Mouse (Mus musculus) c-Kit-positive CD71-positive TER-119-positive erythroid progenitor cells, embryonic 14.5 days (primary cell): Measurements from ENCODE around the gene Zfp280d.
"Not testable (repeated sequence)": the region's sequence is repeated elsewhere in the genome, so short reads cannot be mapped to it uniquely, and the experiment has no call there.

Experiments used
- DNase-seq: peaks from one replicate; pipeline ENCODE4 v3.0.0-alpha.2; 2013; ENCODE audit warnings: low spot score

Zfp280d gene

GRCm38 (mm10) chr9:72374074-72374473, 99.4 kb downstream of the Zfp280d start:
- DNase-seq: peak; percentile 20

- DNase-seq: no peak
These were observed 100.3 kb downstream of the Zfp280d start for GRCm38 (mm10) chr9:72374996-72375395.

- DNase-seq: no peak
These were observed 101.0 kb downstream of the Zfp280d start for GRCm38 (mm10) chr9:72375639-72376038.

GRCm38 (mm10) chr9:72385786-72386185, 111.1 kb downstream of the Zfp280d start:
- DNase-seq: no peak

GRCm38 (mm10) chr9:72388934-72389333, 114.3 kb downstream of the Zfp280d start:
- no peak for DNase-seq

GRCm38 (mm10) chr9:72389431-72390002, 114.9 kb downstream of the Zfp280d start:
- no peak for DNase-seq

GRCm38 (mm10) chr9:72390321-72391077, 115.8 kb downstream of the Zfp280d start:
- no peak for DNase-seq

- DNase-seq: no peak
These were observed 118.0 kb downstream of the Zfp280d start for GRCm38 (mm10) chr9:72392686-72393085.

- DNase-seq: no peak
These were observed 118.6 kb downstream of the Zfp280d start for GRCm38 (mm10) chr9:72393238-72393637.

GRCm38 (mm10) chr9:72393869-72394341, 119.2 kb downstream of the Zfp280d start:
- no peak for DNase-seq

- DNase-seq: no peak
These were observed 125.5 kb downstream of the Zfp280d start for GRCm38 (mm10) chr9:72400121-72400520.

GRCm38 (mm10) chr9:72401769-72402168, 127.1 kb downstream of the Zfp280d start:
- DNase-seq: not testable (repeated sequence)

GRCm38 (mm10) chr9:72403421-72403820, 128.8 kb downstream of the Zfp280d start:
- DNase-seq: no peak

GRCm38 (mm10) chr9:72404446-72404845, 129.8 kb downstream of the Zfp280d start:
- DNase-seq: no peak

GRCm38 (mm10) chr9:72404934-72405333, 130.3 kb downstream of the Zfp280d start:
- DNase-seq: no peak

- no peak for DNase-seq
These were observed 131.4 kb downstream of the Zfp280d start for GRCm38 (mm10) chr9:72405882-72406638.

- peak; percentile 92 for DNase-seq
These were observed 133.5 kb downstream of the Zfp280d start for GRCm38 (mm10) chr9:72408131-72408586.

- peak; percentile 91 for DNase-seq
These were observed 134.9 kb downstream of the Zfp280d start for GRCm38 (mm10) chr9:72409381-72410225.

- no peak for DNase-seq
These were observed 137.1 kb downstream of the Zfp280d start for GRCm38 (mm10) chr9:72411746-72412145.
